Mouse (Mus musculus) ovary, postnatal 14 days (tissue): ENCODE measurements around the gene Rfx7.
"Not testable (repeated sequence)": the region's sequence is repeated elsewhere in the genome, so short reads cannot be mapped to it uniquely, and the experiment has no call there.

Experiments
- DNase-seq: peaks from one replicate; pipeline ENCODE4 v3.0.0; 2022; ENCODE audit warnings: low spot score

Rfx7 gene

DNA sequence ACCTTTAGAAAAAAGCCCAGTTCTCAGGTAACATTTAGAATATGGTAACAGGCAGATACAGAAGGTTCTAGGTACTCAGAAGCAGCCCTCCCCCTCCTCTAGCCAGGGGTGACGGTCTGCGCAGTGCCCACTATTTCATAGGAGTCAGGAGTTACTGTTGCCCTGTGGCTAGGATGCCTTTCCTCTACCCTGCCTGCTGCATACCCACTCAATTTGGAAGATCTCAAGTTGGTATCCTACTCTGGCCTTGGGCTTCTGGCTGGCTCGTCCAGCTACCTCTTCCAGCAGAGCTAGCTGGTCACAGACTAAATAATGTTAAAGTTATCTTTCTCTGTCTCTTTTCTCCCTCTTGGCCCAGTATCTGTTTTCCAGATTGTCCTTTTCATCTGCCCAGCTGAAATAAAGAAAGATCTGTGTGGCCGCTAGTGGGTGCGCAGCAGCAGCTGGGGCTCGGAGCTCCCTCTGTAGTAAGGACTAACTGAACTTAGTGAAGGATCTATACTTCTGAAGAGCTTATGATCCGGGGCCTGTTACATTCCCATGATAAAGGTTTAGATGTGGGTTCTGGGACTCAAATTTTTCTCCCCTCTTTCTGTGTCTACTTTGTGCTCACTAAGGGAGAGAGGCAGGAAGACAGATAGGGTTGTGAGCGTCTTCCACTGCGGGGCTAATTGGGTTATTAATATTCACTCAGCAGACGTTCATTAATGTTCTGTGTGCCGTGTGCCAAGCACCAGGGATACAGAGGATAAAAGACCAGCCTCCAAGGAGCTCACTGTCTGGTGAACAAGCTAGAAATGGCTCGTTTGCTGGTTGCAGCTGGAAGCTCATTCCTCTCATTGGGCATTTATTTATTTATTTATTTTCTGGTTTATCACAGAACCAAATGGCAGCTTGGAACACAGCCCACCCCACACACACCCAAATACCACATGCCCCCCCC, 132.6 kb downstream of the Rfx7 start:
- DNase-seq, result no peak

DNA sequence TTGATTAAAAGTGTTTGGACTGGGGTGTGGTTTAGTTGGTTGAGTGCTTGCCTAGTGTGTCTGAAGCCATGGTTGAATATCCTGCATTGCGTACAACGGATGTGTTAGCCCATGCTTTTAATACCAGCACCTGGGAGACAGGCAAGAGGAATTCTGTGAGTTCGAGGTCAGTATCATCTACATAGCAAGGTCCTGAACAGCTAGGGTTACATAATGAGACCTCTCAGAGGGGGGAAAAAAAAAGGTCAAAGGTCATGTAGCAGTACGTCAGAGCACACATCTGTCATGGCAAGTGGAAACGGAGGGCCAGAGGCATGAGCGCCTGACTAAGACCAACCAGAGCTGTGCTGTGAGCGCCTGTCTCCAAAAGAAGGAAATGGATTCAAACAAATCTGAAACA, 133.5 kb downstream of the Rfx7 start:
- no peak for DNase-seq

DNA sequence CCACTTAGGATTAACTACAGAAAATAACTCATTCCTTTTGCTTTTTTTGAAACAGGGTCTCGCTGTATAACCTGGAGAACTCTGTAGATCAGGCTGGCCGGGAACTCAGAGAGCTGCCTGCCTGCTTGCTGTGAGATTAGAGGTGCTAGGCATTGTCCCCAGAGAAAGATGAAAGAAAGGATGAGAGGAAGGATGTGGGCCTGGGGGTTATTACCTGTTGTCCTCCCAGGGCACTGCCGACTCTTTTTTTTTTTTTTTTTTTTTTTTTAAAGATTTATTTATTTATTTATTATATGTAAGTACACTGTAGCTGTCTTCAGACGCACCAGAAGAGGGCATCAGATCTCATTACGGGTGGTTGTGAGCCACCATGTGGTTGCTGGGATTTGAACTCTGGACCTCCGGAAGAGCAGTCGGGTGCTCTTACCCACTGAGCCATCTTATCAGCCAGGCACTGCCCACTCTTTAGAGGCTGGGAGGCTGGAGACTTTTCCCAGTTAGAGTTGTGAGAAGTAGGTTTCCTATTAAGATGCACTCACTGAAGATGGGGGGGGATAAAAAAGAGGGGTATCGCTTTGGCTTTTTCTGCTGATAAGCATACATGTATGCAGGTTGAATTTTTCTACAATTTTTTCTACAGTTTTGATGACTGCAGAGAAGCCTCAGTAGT, 134.4 kb downstream of the Rfx7 start:
- DNase-seq, result not testable (repeated sequence)

DNA sequence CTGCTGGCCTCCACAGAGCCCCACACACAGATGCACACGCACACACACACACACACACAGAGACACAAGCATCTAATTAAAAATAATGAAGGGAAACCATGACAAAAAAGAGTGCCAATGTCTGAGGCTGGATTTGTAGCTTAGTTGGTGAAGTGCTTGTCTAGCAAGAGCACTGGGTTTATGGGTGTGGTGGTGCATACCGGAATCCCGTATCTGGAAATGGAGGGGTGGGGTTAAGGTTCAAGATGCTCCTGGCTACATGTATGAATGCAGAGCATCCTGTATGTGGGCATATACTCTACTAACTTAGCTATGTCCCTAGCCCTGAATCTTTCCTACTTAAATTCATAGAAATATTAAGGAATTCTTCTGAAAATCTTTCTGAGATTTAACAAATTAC, 135.1 kb downstream of the Rfx7 start:
- DNase-seq, result no peak

DNA sequence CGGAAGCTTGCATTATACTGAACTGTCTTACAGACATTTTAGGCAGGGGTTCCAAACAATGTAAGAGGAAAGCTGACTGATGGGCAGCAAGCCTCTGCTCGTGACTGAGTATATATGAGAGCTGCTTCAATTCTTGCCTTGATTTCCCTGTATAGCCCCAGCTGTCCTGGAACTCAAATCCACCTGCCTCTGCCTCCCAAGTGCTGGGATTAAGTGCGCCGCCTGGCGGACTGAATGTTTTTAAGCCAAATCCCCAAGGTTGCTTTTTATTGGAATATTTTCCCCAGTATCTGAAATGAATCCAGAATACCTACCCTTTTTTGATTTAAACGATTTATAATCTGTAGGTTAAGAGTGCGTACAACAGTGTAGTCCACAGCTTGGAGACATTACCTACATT, 137.3 kb downstream of the Rfx7 start:
- no peak for DNase-seq

DNA sequence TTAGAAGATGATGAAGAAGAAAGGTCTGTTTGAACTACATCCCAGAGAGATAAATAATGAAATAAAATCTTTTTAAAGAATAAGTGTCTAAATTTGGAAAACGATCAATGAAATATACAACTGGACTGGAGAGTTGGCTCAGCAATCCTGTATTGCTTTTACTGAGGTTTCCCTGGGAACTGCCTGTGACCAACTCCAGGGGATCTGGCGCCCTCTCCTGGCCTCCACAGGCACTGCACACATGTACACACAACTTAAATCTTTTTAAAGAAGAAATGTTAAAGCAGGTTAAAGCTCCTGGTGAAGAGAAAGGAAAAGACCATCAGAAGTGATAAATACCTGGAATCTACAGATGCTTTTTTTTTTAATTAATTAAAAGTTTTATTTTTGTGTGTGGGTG, 140.3 kb downstream of the Rfx7 start:
- peak; percentile 76 for DNase-seq
